Mouse (Mus musculus) frontal cortex, adult (tissue): ENCODE measurements at regions not wholly inside any gene's neighbourhood (a gene's known extent, or its start where the extent isn't known, plus 50 kb on each side); places are given as distances from the start of the nearest gene placed in this dataset.

Source experiments
- ATAC-seq: cut with Nextera tagmentation; 2 replicates; pipeline ENCODE4 v1.9.2; 2017; ENCODE audit warnings: mild to moderate bottlenecking, moderate library complexity, mixed read lengths; ENCODE audit not compliant: low TSS enrichment

- peak; percentile 52 for ATAC-seq
Observed at GRCm38 (mm10) chr6:50922235-50922634, 268.0 kb upstream of the Npvf start.

- no peak for ATAC-seq
Observed at GRCm38 (mm10) chr6:50924571-50924970, 270.3 kb upstream of the Npvf start.

GRCm38 (mm10) chr6:50924998-50925397 is 270.8 kb upstream of the Npvf start:
- ATAC-seq: no peak

GRCm38 (mm10) chr6:50926313-50926712 is 272.1 kb upstream of the Npvf start:
- no peak for ATAC-seq

DNA sequence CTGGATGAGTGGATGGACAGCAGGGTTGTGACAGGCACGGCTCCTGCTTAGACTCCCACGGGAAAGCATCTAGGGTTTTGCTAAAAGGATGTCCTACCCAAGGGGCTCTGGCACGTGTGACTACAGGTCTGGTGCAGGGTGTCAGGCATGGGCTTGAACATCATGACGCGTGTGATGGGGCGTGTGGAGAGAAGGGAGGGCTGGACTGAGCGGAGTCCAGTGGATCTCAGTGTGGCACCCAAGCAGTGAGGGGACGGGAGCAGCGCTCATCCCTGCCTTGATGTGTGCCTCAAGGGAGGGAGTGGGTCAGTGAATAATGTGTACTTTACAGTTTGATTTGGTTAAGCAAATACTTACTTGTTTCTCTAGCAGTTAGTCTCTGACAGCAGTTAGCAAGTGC is 275.3 kb upstream of the Npvf start:
- ATAC-seq: no peak

DNA sequence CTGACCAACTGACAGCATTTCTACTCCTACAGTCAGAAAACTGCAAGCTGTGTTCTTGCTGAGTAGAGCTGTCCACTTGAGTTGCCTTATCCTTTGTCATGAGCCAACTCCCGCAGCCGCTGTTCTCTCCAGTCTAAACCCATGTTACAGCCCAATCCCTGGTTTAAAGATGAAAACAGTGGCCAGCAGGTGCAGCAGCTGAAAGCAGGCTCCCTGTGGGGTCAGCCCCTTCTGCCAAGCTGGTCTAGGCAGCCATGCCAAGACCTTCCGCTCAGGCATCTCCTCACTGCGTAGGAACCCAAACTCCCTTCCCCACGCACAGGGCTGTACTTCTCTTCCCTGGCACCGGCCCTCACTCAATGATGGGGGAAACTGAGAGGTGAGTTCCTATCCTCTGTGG is 279.3 kb upstream of the Npvf start:
- ATAC-seq: no peak

DNA sequence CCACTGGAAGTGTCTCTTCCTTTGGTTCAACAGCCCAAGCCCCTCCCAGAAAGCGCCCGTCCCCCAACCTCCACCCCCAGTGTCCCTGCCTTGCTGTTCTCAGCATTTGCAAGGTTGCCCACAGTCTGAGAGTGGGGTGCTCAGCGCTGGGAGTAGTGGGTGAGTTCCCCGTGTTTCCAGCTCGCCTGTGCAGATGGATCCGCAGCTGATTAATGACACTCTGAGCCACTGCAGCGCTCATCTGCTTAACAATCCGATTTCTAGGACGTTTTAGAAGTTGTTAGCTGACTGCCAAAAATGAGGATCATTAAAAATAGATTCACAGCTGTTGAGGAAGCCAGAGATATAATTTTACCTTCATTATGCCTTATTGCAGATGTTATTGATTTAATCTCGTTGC is 280.0 kb upstream of the Npvf start:
- peak; percentile 64 for ATAC-seq

DNA sequence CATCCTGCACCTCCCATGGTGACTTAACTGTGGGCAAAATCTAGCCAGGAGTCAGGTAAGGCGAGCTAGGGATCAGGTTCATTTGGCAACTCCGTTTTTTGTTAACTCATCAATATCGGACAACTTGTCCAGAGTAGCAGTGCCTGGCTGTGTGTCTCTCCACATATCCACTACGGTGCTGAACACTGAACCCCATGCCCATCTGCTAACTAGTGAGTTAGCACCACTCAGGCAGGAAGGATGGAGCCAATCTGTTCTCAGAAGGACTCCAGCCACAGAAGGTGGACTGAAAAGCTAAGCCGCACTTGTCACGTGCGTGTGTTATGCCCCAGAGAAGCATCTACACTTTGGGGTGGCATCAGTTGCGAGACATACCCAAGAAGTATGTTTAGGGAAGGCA is 282.1 kb upstream of the Npvf start:
- no peak for ATAC-seq

- peak; percentile 57; the same call in 1 of the 2 replicates for ATAC-seq
Observed at GRCm38 (mm10) chr6:50937094-50937493, 282.9 kb upstream of the Npvf start.

GRCm38 (mm10) chr6:50938879-50939278 is 284.6 kb upstream of the Npvf start:
- ATAC-seq: no peak

DNA sequence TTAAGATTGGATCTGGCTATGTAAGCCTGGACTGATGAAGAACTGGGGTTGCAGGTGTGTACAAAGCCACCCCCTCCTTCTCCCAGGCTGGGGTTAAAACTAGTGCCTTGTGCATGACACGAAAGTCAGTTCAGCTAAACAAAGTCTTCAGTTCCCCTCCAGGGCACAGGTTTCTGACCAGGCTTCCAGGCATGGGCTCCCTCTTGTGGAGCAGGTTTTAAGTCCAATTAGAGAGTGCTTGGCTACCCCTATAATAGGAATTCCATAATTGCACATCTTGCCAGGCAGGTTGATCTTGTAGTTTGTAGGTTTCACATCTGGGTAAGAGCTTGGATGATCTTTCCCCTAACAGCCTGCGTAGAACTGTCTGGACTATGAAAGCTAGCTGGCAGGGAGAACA is 285.2 kb upstream of the Npvf start:
- no peak for ATAC-seq

DNA sequence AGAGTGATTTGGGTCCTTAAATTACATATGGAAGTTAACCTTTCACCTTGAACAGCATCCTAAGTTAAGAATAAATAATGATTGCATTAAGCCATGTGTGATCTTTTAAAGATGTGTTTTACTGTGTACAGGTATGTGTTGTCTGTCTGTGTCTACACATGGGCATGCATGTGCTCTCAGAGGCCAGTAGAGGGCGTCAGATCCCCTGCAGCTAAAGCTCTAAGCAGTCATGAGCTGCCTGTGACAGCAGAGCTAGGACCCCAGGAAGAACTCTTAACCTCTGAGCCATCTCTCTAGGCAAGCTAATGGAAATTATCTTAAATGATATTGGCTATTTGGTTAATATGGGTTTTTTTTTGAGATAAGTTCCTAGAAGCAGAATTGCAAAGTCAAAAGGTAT is 285.9 kb upstream of the Npvf start:
- no peak for ATAC-seq

GRCm38 (mm10) chr6:50940641-50941398 is 286.6 kb upstream of the Npvf start:
- ATAC-seq: no peak

- no peak for ATAC-seq
Observed at GRCm38 (mm10) chr6:50942696-50943095, 288.5 kb upstream of the Npvf start.

- ATAC-seq: no peak
Observed at GRCm38 (mm10) chr6:50948061-50948460, 293.8 kb upstream of the Npvf start.

- ATAC-seq: no peak
Observed at GRCm38 (mm10) chr6:50949361-50949760, 295.1 kb upstream of the Npvf start.

GRCm38 (mm10) chr6:50949883-50950583 is 295.8 kb upstream of the Npvf start:
- no peak for ATAC-seq

GRCm38 (mm10) chr6:50957328-50957900 is 303.2 kb upstream of the Npvf start:
- ATAC-seq: no peak

- ATAC-seq: no peak
Observed at GRCm38 (mm10) chr6:50960341-50960740, 306.1 kb upstream of the Npvf start.

- ATAC-seq: no peak
Observed at GRCm38 (mm10) chr6:50961592-50961991, 307.4 kb upstream of the Npvf start.

DNA sequence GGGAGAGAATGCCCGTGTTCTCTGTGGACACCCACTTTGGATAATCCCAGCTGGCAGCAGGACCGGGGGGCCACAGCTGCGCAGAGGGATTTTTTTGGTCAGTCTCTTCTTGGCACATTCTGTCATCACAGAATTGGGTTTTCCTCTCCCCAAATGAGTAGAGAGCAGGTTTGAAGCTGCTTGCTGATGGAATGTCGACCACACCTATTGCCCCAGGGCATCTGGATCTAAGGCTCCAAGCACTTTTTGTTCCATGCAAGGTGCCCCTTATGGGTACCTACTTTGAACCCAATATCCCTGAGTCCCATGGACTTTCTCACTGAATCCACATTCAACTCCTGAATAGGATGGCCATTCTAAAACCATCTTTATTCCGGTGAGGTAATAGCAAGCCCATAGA is 314.3 kb upstream of the Npvf start:
- ATAC-seq: no peak

- ATAC-seq: no peak
Observed at GRCm38 (mm10) chr6:50969341-50969740, 315.1 kb upstream of the Npvf start.

- no peak for ATAC-seq
Observed at GRCm38 (mm10) chr6:50969997-50970396, 315.8 kb upstream of the Npvf start.
